Mouse (Mus musculus): Measurements from ENCODE around the gene Pxdc1.

- no peak for TF ChIP-seq CTCF (IDR thresholded peaks at IDR 0.05; ENCODE audit: low read depth, low read length)
- no peak for TF ChIP-seq POLR2A (IDR thresholded peaks at IDR 0.05; ENCODE audit: borderline replicate concordance, low read depth, low read length)
Observed at GRCm38 (mm10) chr13:34650371-34650770, 2.9 kb downstream of the Pxdc1 start.

All from bone marrow macrophage, adult 2 months (primary cell).